Mouse (Mus musculus): ENCODE data around the gene Iqck. TPM values are rescaled to one million over a fixed set of nuclear protein-coding genes. Genes with fewer than 3 reads are reported as not detected.

Iqck gene
- polyA plus RNA-seq, 1 experiment from 2014 or later = 0.68 TPM

- 52% methylated on average over 2 of the region's 2 CpGs for WGBS (ENCODE audit: insufficient replicate concordance)
- Histone ChIP-seq H3K9ac (no peak overlapping the region), H3K4me1 (no peaks in the 10 kb centered on the region), H3K9me3 (replicated peaks) (no peaks in the 10 kb centered on the region), H3K36me3 (no peaks in the 10 kb centered on the region), H3K27me3 (replicated peaks) (no peaks in the 10 kb centered on the region), H3K4me2 (no peak overlapping the region), H3K27ac (no peak overlapping the region), H3K4me3 (no peak overlapping the region)
- no peak for ATAC-seq
These were observed 44.5 kb downstream of the Iqck start for GRCm38 (mm10) chr7:118900090-118900489.

GRCm38 (mm10) chr7:118902944-118903343, 47.4 kb downstream of the Iqck start:
- Histone ChIP-seq H3K4me3 (no peak overlapping the region), H3K27me3 (replicated peaks) (no peaks in the 10 kb centered on the region), H3K4me2 (no peak overlapping the region), H3K9me3 (replicated peaks) (no peaks in the 10 kb centered on the region), H3K4me1 (no peaks in the 10 kb centered on the region), H3K36me3 (no peaks in the 10 kb centered on the region), H3K9ac (no peak overlapping the region), H3K27ac (no peak overlapping the region)
- no peak for ATAC-seq
- WGBS (ENCODE audit: insufficient replicate concordance) = 60% methylated on average over 13 of the region's 13 CpGs

GRCm38 (mm10) chr7:118903879-118904278, 48.3 kb downstream of the Iqck start:
- no peak overlapping the region for H3K4me3 ChIP-seq
- no peak overlapping the region for H3K27ac ChIP-seq
- no peaks in the 10 kb centered on the region for H3K9me3 ChIP-seq (replicated peaks)
- no peaks in the 10 kb centered on the region for H3K4me1 ChIP-seq
- no peaks in the 10 kb centered on the region for H3K36me3 ChIP-seq
- no peaks in the 10 kb centered on the region for H3K27me3 ChIP-seq (replicated peaks)
- ATAC-seq = no peak
- no peak overlapping the region for H3K4me2 ChIP-seq
- H3K9ac ChIP-seq = no peak overlapping the region
- 71% methylated on average over 9 of the region's 9 CpGs for WGBS (ENCODE audit: insufficient replicate concordance)

GRCm38 (mm10) chr7:118904530-118904929, 49.0 kb downstream of the Iqck start:
- H3K27me3 ChIP-seq (replicated peaks) = no peaks in the 10 kb centered on the region
- no peaks in the 10 kb centered on the region for H3K4me1 ChIP-seq
- H3K4me3 ChIP-seq = no peak overlapping the region
- H3K9me3 ChIP-seq (replicated peaks) = no peaks in the 10 kb centered on the region
- 70% methylated on average over 4 of the region's 4 CpGs for WGBS (ENCODE audit: insufficient replicate concordance)
- no peaks in the 10 kb centered on the region for H3K36me3 ChIP-seq
- no peak overlapping the region for H3K27ac ChIP-seq
- no peak overlapping the region for H3K9ac ChIP-seq
- no peak for ATAC-seq
- no peak overlapping the region for H3K4me2 ChIP-seq

GRCm38 (mm10) chr7:118908961-118909515, 53.5 kb downstream of the Iqck start:
- Histone ChIP-seq H3K27ac (no peak overlapping the region), H3K9ac (no peak overlapping the region), H3K4me1 (no peaks in the 10 kb centered on the region), H3K27me3 (replicated peaks) (no peaks in the 10 kb centered on the region), H3K4me2 (no peak overlapping the region), H3K9me3 (replicated peaks) (no peaks in the 10 kb centered on the region), H3K36me3 (no peaks in the 10 kb centered on the region), H3K4me3 (no peak overlapping the region)
- 65% methylated on average over 8 of the region's 8 CpGs for WGBS (ENCODE audit: insufficient replicate concordance)
- no peak for ATAC-seq

- H3K9ac ChIP-seq = no peak overlapping the region
- H3K27me3 ChIP-seq (replicated peaks) = no peaks in the 10 kb centered on the region
- WGBS (ENCODE audit: insufficient replicate concordance) = 70% methylated on average over 2 of the region's 2 CpGs
- no peak overlapping the region for H3K4me3 ChIP-seq
- no peak overlapping the region for H3K4me2 ChIP-seq
- no peaks in the 10 kb centered on the region for H3K9me3 ChIP-seq (replicated peaks)
- H3K27ac ChIP-seq = no peak overlapping the region
- no peaks in the 10 kb centered on the region for H3K36me3 ChIP-seq
- no peaks in the 10 kb centered on the region for H3K4me1 ChIP-seq
- ATAC-seq = no peak
These were observed 54.9 kb downstream of the Iqck start for GRCm38 (mm10) chr7:118910464-118910863.

- Histone ChIP-seq H3K4me1 (no peaks in the 10 kb centered on the region), H3K9ac (no peak overlapping the region), H3K27ac (no peak overlapping the region), H3K36me3 (no peaks in the 10 kb centered on the region), H3K4me3 (no peak overlapping the region), H3K4me2 (no peak overlapping the region), H3K9me3 (replicated peaks) (no peaks in the 10 kb centered on the region), H3K27me3 (replicated peaks) (no peaks in the 10 kb centered on the region)
- WGBS (ENCODE audit: insufficient replicate concordance) = 79% methylated on average over 2 of the region's 2 CpGs
- no peak for ATAC-seq
These were observed 55.6 kb downstream of the Iqck start for GRCm38 (mm10) chr7:118911170-118911569.

- Histone ChIP-seq H3K4me3 (no peak overlapping the region), H3K9ac (no peak overlapping the region), H3K27me3 (replicated peaks) (no peaks in the 10 kb centered on the region), H3K9me3 (replicated peaks) (no peaks in the 10 kb centered on the region), H3K36me3 (no peaks in the 10 kb centered on the region), H3K4me2 (no peak overlapping the region), H3K4me1 (no peaks in the 10 kb centered on the region), H3K27ac (no peak overlapping the region)
- WGBS (ENCODE audit: insufficient replicate concordance) = 56% methylated on average over 7 of the region's 7 CpGs
- ATAC-seq = no peak
These were observed 56.0 kb downstream of the Iqck start for GRCm38 (mm10) chr7:118911571-118911970.

GRCm38 (mm10) chr7:118912049-118912490, 56.5 kb downstream of the Iqck start:
- H3K27ac ChIP-seq = no peak overlapping the region

GRCm38 (mm10) chr7:118914561-118915165, 59.1 kb downstream of the Iqck start:
- no peak overlapping the region for H3K9ac ChIP-seq
- H3K4me3 ChIP-seq = no peak overlapping the region
- no peak overlapping the region for H3K4me2 ChIP-seq
- no peak overlapping the region for H3K27ac ChIP-seq
- no peaks in the 10 kb centered on the region for H3K4me1 ChIP-seq
- no peak for ATAC-seq
- no peaks in the 10 kb centered on the region for H3K36me3 ChIP-seq
- 59% methylated on average over 7 of the region's 7 CpGs for WGBS (ENCODE audit: insufficient replicate concordance)
- H3K27me3 ChIP-seq (replicated peaks) = no peaks in the 10 kb centered on the region
- H3K9me3 ChIP-seq (replicated peaks) = no peaks in the 10 kb centered on the region

More at GRCm38 (mm10) chr7:118912049-118912490, 56.5 kb downstream of the Iqck start:
- ATAC-seq = no peak
- Histone ChIP-seq H3K9ac (no peak overlapping the region), H3K4me3 (no peak overlapping the region), H3K4me1 (no peaks in the 10 kb centered on the region), H3K27me3 (replicated peaks) (no peaks in the 10 kb centered on the region), H3K4me2 (no peak overlapping the region), H3K36me3 (no peaks in the 10 kb centered on the region), H3K9me3 (replicated peaks) (no peaks in the 10 kb centered on the region)
- WGBS (ENCODE audit: insufficient replicate concordance) = 57% methylated on average over 8 of the region's 8 CpGs

GRCm38 (mm10) chr7:118919261-118920006, 63.9 kb downstream of the Iqck start:
- no peak for ATAC-seq
- WGBS (ENCODE audit: insufficient replicate concordance) = 68% methylated on average over 10 of the region's 10 CpGs
- H3K9ac ChIP-seq = no peak overlapping the region
- no peak overlapping the region for H3K4me2 ChIP-seq
- H3K36me3 ChIP-seq = no peaks in the 10 kb centered on the region
- H3K27ac ChIP-seq = no peak overlapping the region
- no peak overlapping the region for H3K4me3 ChIP-seq
- no peaks in the 10 kb centered on the region for H3K27me3 ChIP-seq (replicated peaks)
- no peaks in the 10 kb centered on the region for H3K4me1 ChIP-seq
- no peaks in the 10 kb centered on the region for H3K9me3 ChIP-seq (replicated peaks)

- WGBS (ENCODE audit: insufficient replicate concordance) = 32% methylated on average over 4 of the region's 4 CpGs
- H3K9ac ChIP-seq = no peak overlapping the region
- no peaks in the 10 kb centered on the region for H3K36me3 ChIP-seq
- H3K4me3 ChIP-seq = no peak overlapping the region
- H3K4me2 ChIP-seq = no peak overlapping the region
- H3K27me3 ChIP-seq (replicated peaks) = no peaks in the 10 kb centered on the region
- no peaks in the 10 kb centered on the region for H3K4me1 ChIP-seq
- H3K27ac ChIP-seq = no peak overlapping the region
- no peaks in the 10 kb centered on the region for H3K9me3 ChIP-seq (replicated peaks)
- ATAC-seq = no peak
These were observed 67.1 kb downstream of the Iqck start for GRCm38 (mm10) chr7:118922441-118923202.
